Mouse (Mus musculus) right cerebral cortex, postnatal 10 days (tissue): Measurements from ENCODE around the gene Zfp598.
"Not testable (repeated sequence)": the region's sequence is repeated elsewhere in the genome, so short reads cannot be mapped to it uniquely, and the experiment has no call there.

Experiments used
- DNase-seq, 2 experiments: peaks; one replicate each; pipeline ENCODE4 v3.0.0; 2021; ENCODE audit warnings: low spot score in 2 of 2

Gene Zfp598

GRCm38 (mm10) chr17:24687599-24687998, 18.1 kb downstream of the Zfp598 start:
- no peak for DNase-seq

GRCm38 (mm10) chr17:24689251-24690081, 20.0 kb downstream of the Zfp598 start, which contains the start of gene Syngr3:
TSS of gene Syngr3 (minus strand) at chr17:24689955.
- peak; percentile 67 to 69 for DNase-seq

- DNase-seq = no peak
These were observed 22.9 kb downstream of the Zfp598 start for GRCm38 (mm10) chr17:24692385-24692784.

GRCm38 (mm10) chr17:24695326-24696010, 26.0 kb downstream of the Zfp598 start:
- DNase-seq = no peak

GRCm38 (mm10) chr17:24696011-24696697, 26.7 kb downstream of the Zfp598 start, which contains the start of the genes Gfer and Noxo1:
TSS of gene Gfer (minus strand) at chr17:24696156.
TSS of gene Noxo1 (plus strand) at chr17:24696234.
- DNase-seq = peak; percentile 90

- DNase-seq = no peak
These were observed 28.5 kb downstream of the Zfp598 start for GRCm38 (mm10) chr17:24697985-24698384.

- no peak for DNase-seq
These were observed 29.2 kb downstream of the Zfp598 start for GRCm38 (mm10) chr17:24698715-24699114.

- DNase-seq = no peak
These were observed 30.0 kb downstream of the Zfp598 start for GRCm38 (mm10) chr17:24699473-24699872.

GRCm38 (mm10) chr17:24701251-24701650, 31.8 kb downstream of the Zfp598 start:
- no peak for DNase-seq

GRCm38 (mm10) chr17:24705821-24706220, 36.3 kb downstream of the Zfp598 start:
- peak in 1 of 2 experiments; percentile 29 for DNase-seq

- peak; percentile 97 for DNase-seq
These were observed 37.7 kb downstream of the Zfp598 start, which contains the start of gene Tbl3 for GRCm38 (mm10) chr17:24706982-24707800. TSS of gene Tbl3 (minus strand) at chr17:24707660.

- no peak for DNase-seq
These were observed 38.4 kb downstream of the Zfp598 start for GRCm38 (mm10) chr17:24707801-24708425.

GRCm38 (mm10) chr17:24708646-24709045, 39.2 kb downstream of the Zfp598 start:
- DNase-seq = no peak

- DNase-seq = no peak
These were observed 46.1 kb downstream of the Zfp598 start for GRCm38 (mm10) chr17:24715556-24715955.

GRCm38 (mm10) chr17:24716166-24716682, 46.7 kb downstream of the Zfp598 start:
- peak in 1 of 2 experiments; percentile 35 for DNase-seq

GRCm38 (mm10) chr17:24717943-24718342, 48.5 kb downstream of the Zfp598 start, which contains the start of the genes Rnf151 and Rps2:
TSS of gene Rnf151 (minus strand) at chr17:24718063.
TSS of gene Rps2 (plus strand) at chr17:24718116.
- DNase-seq = no peak

- not testable (repeated sequence) for DNase-seq
These were observed 49.5 kb downstream of the Zfp598 start for GRCm38 (mm10) chr17:24718938-24719337.

GRCm38 (mm10) chr17:24719494-24720222, 50.2 kb downstream of the Zfp598 start:
- DNase-seq = peak; percentile 100

GRCm38 (mm10) chr17:24720616-24721015, 51.1 kb downstream of the Zfp598 start:
- not testable (repeated sequence) for DNase-seq
